In genomic region chr4:137857116-137857515, GRCm38 (mm10) we compare ENCODE assay signal across 9 mouse cellular contexts. TPM values are rescaled to one million over a fixed set of nuclear protein-coding genes. Genes with fewer than 3 reads are reported as not detected.
DNase-seq lines count a peak whose midpoint lies in the region; ATAC-seq lines count a peak whose summit lies in the region.
"Had no signal": no experiment of that assay in that cellular context is flagged by ENCODE, and none has a peak within 500 bp of the region (broad histone marks: within the 10 kb centered on the region; RNA-seq: fewer than 3 reads in every experiment).

No protein-coding gene starts in this region.

- H3K9me3 ChIP-seq in forebrain, embryonic 11.5 days (ENCODE audit: control insufficient read depth, low read length) = no peaks in the 10 kb centered on the region
- H3K9me3 ChIP-seq in forebrain, embryonic 16.5 days (ENCODE audit: control insufficient read depth, low read length) = no peaks in the 10 kb centered on the region
- H3K9me3 ChIP-seq: stomach, embryonic 15.5 days had no signal

- peak; percentile 80 for DNase-seq in forebrain, embryonic 11.5 days (ENCODE audit: low spot score)
- DNase-seq in right cerebral cortex, postnatal 4 days = peak; percentile 52
- DNase-seq in right cerebral cortex, adult 2 months (ENCODE audit: low spot score in 2 of 2) = no peak
- peak; percentile 78 for DNase-seq in naive thymus-derived CD4-positive, alpha-beta T cell, adult 2 months (ENCODE audit: low read depth)
- no peak for DNase-seq in layer of hippocampus, postnatal 36 days

- 25% methylated on average over 7 of the region's 7 CpGs for WGBS in forebrain, embryonic 11.5 days
- WGBS in forebrain, embryonic 16.5 days = 22% methylated on average over 7 of the region's 7 CpGs

- H3K4me1 ChIP-seq in forebrain, embryonic 11.5 days (replicated peaks; ENCODE audit: control insufficient read depth, insufficient read depth, low read length) = no peaks in the 10 kb centered on the region; the same call in 1 of the 2 replicates
- H3K4me1 ChIP-seq in forebrain, embryonic 16.5 days (replicated peaks; ENCODE audit: control insufficient read depth, insufficient read depth, low read length) = peaks cover 7% of the 10 kb centered on the region

- H3K9ac ChIP-seq in forebrain, embryonic 11.5 days (ENCODE audit: low read length) = no peak overlapping the region
- H3K9ac ChIP-seq in forebrain, embryonic 16.5 days (replicated peaks; ENCODE audit: low read depth, low read length) = no peak overlapping the region
- H3K9ac ChIP-seq: stomach, embryonic 15.5 days had no signal

- 0 out of 2 replicates have a peak, but pooled peaks have one; percentile 31 for ATAC-seq in forebrain, embryonic 11.5 days (replicated peaks; ENCODE audit: low FRiP score)
- ATAC-seq in forebrain, embryonic 16.5 days = no peak
- ATAC-seq in erythroblast, adult 5-6 weeks (replicated peaks; ENCODE audit: low FRiP score, poor library complexity, severe bottlenecking) = peak; percentile 56; the same call in 1 of the 2 replicates
- ATAC-seq in activated CD4-positive, CD25-positive, alpha-beta regulatory T cell, adult 4 months = no peak

- no peak overlapping the region for H3K27ac ChIP-seq in forebrain, embryonic 11.5 days (ENCODE audit: low read depth, low read length)
- H3K27ac ChIP-seq in forebrain, embryonic 16.5 days (ENCODE audit: low read length) = no peak overlapping the region
- H3K27ac ChIP-seq: stomach, embryonic 15.5 days had no signal

- H3K4me2 ChIP-seq in forebrain, embryonic 11.5 days (ENCODE audit: low read depth, low read length, severe bottlenecking) = no peak overlapping the region
- no peak overlapping the region for H3K4me2 ChIP-seq in forebrain, embryonic 16.5 days (ENCODE audit: low read length)
- H3K4me2 ChIP-seq: stomach, embryonic 15.5 days had no signal

- no peaks in the 10 kb centered on the region for H3K27me3 ChIP-seq in forebrain, embryonic 11.5 days (ENCODE audit: control insufficient read depth, insufficient read depth, low read length)
- H3K27me3 ChIP-seq in forebrain, embryonic 16.5 days (replicated peaks; ENCODE audit: control insufficient read depth, insufficient read depth, low read length) = no peaks in the 10 kb centered on the region
- H3K27me3 ChIP-seq: stomach, embryonic 15.5 days had no signal

- H3K4me3 ChIP-seq in forebrain, embryonic 11.5 days (ENCODE audit: low read depth, low read length) = no peak overlapping the region
- no peak overlapping the region for H3K4me3 ChIP-seq in forebrain, embryonic 16.5 days (replicated peaks; ENCODE audit: low read length)
- H3K4me3 ChIP-seq: stomach, embryonic 15.5 days had no signal

- no peaks in the 10 kb centered on the region for H3K36me3 ChIP-seq in forebrain, embryonic 11.5 days (ENCODE audit: control insufficient read depth, insufficient read depth, low read length)
- no peaks in the 10 kb centered on the region for H3K36me3 ChIP-seq in forebrain, embryonic 16.5 days (ENCODE audit: control insufficient read depth, insufficient read depth)
- H3K36me3 ChIP-seq: stomach, embryonic 15.5 days had no signal

RNA-seq across cellular contexts. Expression of gene Ece1, which starts 4.9 kb away (rescaled TPM):
- polyA plus RNA-seq in forebrain, embryonic 11.5 days (2014; fragmentation: Nextera tagmentation; extraction: Ambion mirVana) = 35.0 and 35.2 TPM in 2 replicates
- 12.4 and 16.3 TPM in 2 replicates for polyA plus RNA-seq in forebrain, embryonic 16.5 days (2015; fragmentation: Nextera tagmentation; extraction: Ambion mirVana)
- total RNA-seq in erythroblast, adult 5-6 weeks (2015; ENCODE audit: low replicate concordance) = 2.3 and 3.1 TPM in 2 replicates
- 0.68 and 2.1 TPM in 2 replicates for total RNA-seq in erythroblast, adult 5-6 weeks (2017; ENCODE audit: low replicate concordance)
- 10 to 100 TPM; 17.2 to 18.6 TPM for polyA plus RNA-seq in activated CD4-positive, CD25-positive, alpha-beta regulatory T cell, adult 4 months (2017; shearing (Covaris generic))
- 10 to 100 TPM; 54.4 to 57.3 TPM for total RNA-seq in layer of hippocampus, postnatal 36 days (2021)

Comparison
In these comparisons a context has a peak if more than half of its experiments do, and no peak if none do; other contexts are left out.
1. ATAC-seq: peak in forebrain, embryonic 11.5 days (single experiment) and erythroblast, adult 5-6 weeks (single experiment); none in forebrain, embryonic 16.5 days (single experiment) and activated CD4-positive, CD25-positive, alpha-beta regulatory T cell, adult 4 months (single experiment).
2. DNase-seq: peak in forebrain, embryonic 11.5 days (single experiment), right cerebral cortex, postnatal 4 days (single experiment) and naive thymus-derived CD4-positive, alpha-beta T cell, adult 2 months (single experiment); none in right cerebral cortex, adult 2 months (0 of 2) and layer of hippocampus, postnatal 36 days (0 of 2).